Mouse (Mus musculus): ENCODE data around the gene Armt1.

GRCm38 (mm10) chr10:4431746-4432122 lies 533 bp upstream of the Armt1 start:
- TF ChIP-seq CTCF (IDR thresholded peaks at IDR 0.05; ENCODE audit: low read depth, low read length) (no peak), POLR2A (IDR thresholded peaks at IDR 0.05; ENCODE audit: insufficient read depth, low read length) (no peak), EP300 (IDR thresholded peaks at IDR 0.05; ENCODE audit: insufficient read depth, low read depth, low read length) (no peak)
